Mouse (Mus musculus) MEL (cell line): ENCODE data around the gene Rln3.

Source experiments
- CTCF ChIP-seq, 3 experiments: IDR thresholded peaks in 2 of 3; conservative IDR thresholded peaks in 1 of 3; 2 replicates each; pipeline ENCODE4 v1.5.1; 2011 to 2012; ENCODE audit warnings: low read length in 3 of 3, low read depth in 2 of 3, mild to moderate bottlenecking in 2 of 3, improper control_type of control experiment in 1 of 3, inconsistent platforms in 1 of 3, mixed read lengths in 1 of 3, moderate library complexity in 1 of 3; ENCODE audit not compliant: control insufficient read depth in 1 of 3, insufficient read depth in 1 of 3, poor library complexity in 1 of 3, severe bottlenecking in 1 of 3
- EP300 ChIP-seq, 2 experiments: IDR thresholded peaks; 2 replicates each; pipeline ENCODE4 v1.6.1; 2011; ENCODE audit warnings: improper control_type of control experiment in 2 of 2, low read length in 2 of 2, low read depth in 1 of 2, mild to moderate bottlenecking in 1 of 2
- MAFK ChIP-seq: IDR thresholded peaks from 2 replicates; pipeline ENCODE4 v1.6.1; 2011; ENCODE audit warnings: low read depth, mild to moderate bottlenecking, low read length, improper control_type of control experiment, borderline replicate concordance
- MXI1 ChIP-seq: IDR thresholded peaks from 2 replicates; pipeline ENCODE4 v1.6.1; 2011; ENCODE audit warnings: mild to moderate bottlenecking, low read depth, low read length, improper control_type of control experiment
- POLR2A ChIP-seq, 2 experiments: IDR thresholded peaks; 2 replicates each; pipeline ENCODE4 v1.6.1; 2011 to 2012; ENCODE audit warnings: low read length in 2 of 2, mild to moderate bottlenecking in 2 of 2, control low read depth in 1 of 2, improper control_type of control experiment in 1 of 2, low read depth in 1 of 2, moderate library complexity in 1 of 2; ENCODE audit not compliant: control insufficient read depth in 1 of 2, insufficient read depth in 1 of 2, poor library complexity in 1 of 2
- POLR2AphosphoS5 ChIP-seq: IDR thresholded peaks from 2 replicates; pipeline ENCODE4 v1.6.1; 2012; ENCODE audit warnings: low read depth, borderline replicate concordance, mild to moderate bottlenecking, inconsistent platforms, low read length, moderate library complexity, mixed read lengths
- USF1 ChIP-seq: IDR thresholded peaks from 2 replicates; pipeline ENCODE4 v1.6.1; 2014; ENCODE audit warnings: low read depth, mild to moderate bottlenecking, inconsistent platforms, low read length, improper control_type of control experiment, moderate library complexity
- USF2 ChIP-seq, 2 experiments: IDR thresholded peaks; 2 replicates each; pipeline ENCODE4 v1.6.1; 2011 to 2012; ENCODE audit warnings: improper control_type of control experiment in 2 of 2, low read length in 2 of 2, borderline replicate concordance in 1 of 2, inconsistent platforms in 1 of 2, low read depth in 1 of 2, mild to moderate bottlenecking in 1 of 2; ENCODE audit not compliant: insufficient read depth in 1 of 2
- ZMIZ1 ChIP-seq: IDR thresholded peaks from 2 replicates; pipeline ENCODE4 v1.6.1; 2012; ENCODE audit warnings: low read depth, mild to moderate bottlenecking, inconsistent platforms, low read length, improper control_type of control experiment, moderate library complexity

- TF ChIP-seq MXI1 (no peak), ZMIZ1 (no peak), CTCF (IDR thresholded peaks at IDR 0.05 in 2 of 3, conservative IDR thresholded peaks at IDR 0.05 in 1 of 3; ENCODE audit: control insufficient read depth in 1 of 3, insufficient read depth in 1 of 3, low read depth in 2 of 3, low read length in 3 of 3, poor library complexity in 1 of 3, severe bottlenecking in 1 of 3) (no peak), POLR2A (IDR thresholded peaks at IDR 0.05; ENCODE audit: control insufficient read depth in 1 of 2, insufficient read depth in 1 of 2, low read depth in 1 of 2, low read length in 2 of 2, poor library complexity in 1 of 2) (no peak), MAFK (no peak), POLR2AphosphoS5 (no peak), EP300 (IDR thresholded peaks at IDR 0.05; ENCODE audit: low read depth in 1 of 2, low read length in 2 of 2) (no peak), USF1 (no peak), USF2 (IDR thresholded peaks at IDR 0.05; ENCODE audit: borderline replicate concordance in 1 of 2, insufficient read depth in 1 of 2, low read depth in 1 of 2, low read length in 2 of 2) (no peak)
Observed at GRCm38 (mm10) chr8:84067911-84068310, 23.1 kb upstream of the Rln3 start.
